Mouse (Mus musculus) embryo, embryonic 10 days (tissue): ENCODE results near the gene Phb2.

Source experiments
- DNase-seq: peaks from one replicate; pipeline ENCODE4 v3.0.0-alpha.2; 2015; ENCODE audit warnings: low spot score

Gene Phb2

DNA sequence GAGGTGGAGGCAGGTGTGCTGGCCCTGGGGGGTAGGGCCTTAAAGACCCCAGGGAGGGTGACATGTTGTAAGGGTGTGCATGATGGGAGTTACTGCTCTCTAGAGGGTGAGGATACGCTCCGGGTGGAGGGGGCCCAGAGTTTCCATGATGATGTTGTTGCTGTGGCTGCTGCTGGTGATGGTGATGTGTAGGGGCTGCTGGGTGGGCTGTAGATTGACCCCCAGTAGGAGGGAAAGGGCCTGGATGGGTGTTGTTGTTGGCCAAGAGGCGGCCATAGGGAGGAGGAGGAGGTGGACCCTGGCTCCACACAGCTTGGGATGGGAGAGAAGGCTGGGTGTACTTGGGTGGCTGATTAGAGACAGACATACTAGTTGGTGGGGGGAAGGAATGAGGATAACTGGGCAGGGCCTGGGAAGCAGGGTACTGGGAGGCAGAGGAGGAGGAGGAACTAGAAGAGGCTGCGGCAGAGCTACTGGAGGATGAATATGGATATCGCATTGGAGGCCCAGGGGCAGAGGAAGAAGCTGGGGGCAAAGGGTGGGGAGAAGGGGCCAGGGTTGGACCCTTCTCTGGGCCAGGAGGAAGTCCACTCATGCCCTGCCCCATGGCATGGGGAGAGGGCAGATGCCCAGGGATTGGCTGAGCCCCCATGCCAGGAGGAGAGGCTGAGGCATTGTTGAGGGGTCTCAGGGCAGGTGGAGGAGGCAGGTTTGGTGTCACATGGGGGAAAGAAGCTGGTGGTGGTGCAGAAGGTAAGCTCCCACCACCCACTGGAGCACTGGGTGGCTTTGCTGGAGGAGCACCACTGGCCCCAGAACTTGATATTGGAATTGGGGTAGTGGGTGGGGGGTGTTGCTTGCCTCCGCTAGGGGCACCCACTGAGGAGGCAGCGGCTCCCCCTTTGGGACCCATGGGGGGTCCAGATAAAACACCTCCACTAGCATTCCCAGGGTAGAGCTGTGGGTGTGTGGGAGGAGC is 34.8 kb downstream of the Phb2 start:
- no peak for DNase-seq

DNA sequence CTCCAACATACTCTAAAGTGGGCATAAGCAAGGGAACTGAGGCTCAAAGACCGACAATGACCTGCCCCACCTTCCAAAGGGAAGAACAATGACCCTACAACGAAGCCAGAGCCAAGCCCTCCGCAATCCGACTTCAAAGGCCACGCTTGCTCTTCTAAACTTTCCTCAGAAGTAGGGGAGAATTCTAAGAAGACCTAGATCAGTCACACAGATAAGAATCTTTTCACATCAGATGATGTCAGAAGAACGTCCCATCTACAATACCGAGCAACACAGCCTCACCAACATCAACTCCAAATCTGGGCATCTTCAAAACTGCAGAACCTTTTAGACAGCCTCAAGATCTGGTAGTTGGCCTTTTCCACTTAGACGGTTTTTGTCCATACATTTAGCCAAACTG is 38.3 kb downstream of the Phb2 start:
- no peak for DNase-seq

GRCm38 (mm10) chr6:124753861-124754260 is 41.7 kb downstream of the Phb2 start:
- DNase-seq = no peak

DNA sequence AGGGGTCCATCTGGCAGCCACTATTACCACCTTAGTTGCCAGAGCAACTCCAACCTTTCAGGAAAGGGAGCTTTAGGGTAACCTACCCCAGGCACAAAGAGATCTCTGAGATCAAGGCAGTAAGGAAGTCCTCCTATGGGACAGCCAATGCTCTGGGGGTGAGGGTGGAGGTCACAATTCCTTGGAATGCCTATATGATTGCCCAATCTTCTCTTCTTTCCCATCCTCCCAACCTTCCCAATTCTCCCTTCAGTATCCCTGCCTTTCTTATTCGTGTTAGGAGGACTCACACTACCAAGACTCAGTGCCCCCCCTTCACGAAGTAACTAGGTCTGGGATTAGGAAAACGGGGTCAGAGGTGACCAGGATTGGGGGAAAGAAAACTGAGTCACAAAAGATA is 43.2 kb downstream of the Phb2 start:
- DNase-seq = no peak

- DNase-seq = peak; percentile 75
These were observed 43.9 kb downstream of the Phb2 start, which contains the start of the genes Gm45234 and Atn1 for GRCm38 (mm10) chr6:124755831-124756595. TSS of gene Gm45234 (minus strand) at chr6:124756021. TSS of gene Atn1 (minus strand) at chr6:124756524.

GRCm38 (mm10) chr6:124756652-124757350 is 44.7 kb downstream of the Phb2 start:
- peak; percentile 84 for DNase-seq

GRCm38 (mm10) chr6:124757351-124757880 is 45.3 kb downstream of the Phb2 start:
- DNase-seq = no peak

GRCm38 (mm10) chr6:124757909-124758848 is 46.0 kb downstream of the Phb2 start:
- peak; percentile 59 for DNase-seq

DNA sequence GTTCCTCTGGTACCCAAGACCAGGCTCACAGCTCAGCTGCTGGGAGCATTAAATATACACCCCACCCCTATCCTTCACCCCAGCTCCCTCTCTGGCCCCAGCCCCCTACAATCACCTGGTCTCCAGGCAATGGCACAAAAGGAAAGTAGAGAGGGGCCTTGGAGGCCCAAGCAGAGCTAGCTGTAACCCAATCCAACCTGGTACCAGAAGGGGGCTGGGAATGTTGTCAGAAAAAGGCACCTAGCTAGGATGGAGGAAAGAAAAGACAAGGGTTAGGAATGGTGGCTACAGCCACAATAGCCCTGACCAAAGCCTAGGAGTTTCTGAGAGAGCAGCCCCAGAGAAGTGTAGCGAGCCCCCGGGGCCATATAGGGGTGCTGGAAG is 46.7 kb downstream of the Phb2 start:
- DNase-seq = no peak

DNA sequence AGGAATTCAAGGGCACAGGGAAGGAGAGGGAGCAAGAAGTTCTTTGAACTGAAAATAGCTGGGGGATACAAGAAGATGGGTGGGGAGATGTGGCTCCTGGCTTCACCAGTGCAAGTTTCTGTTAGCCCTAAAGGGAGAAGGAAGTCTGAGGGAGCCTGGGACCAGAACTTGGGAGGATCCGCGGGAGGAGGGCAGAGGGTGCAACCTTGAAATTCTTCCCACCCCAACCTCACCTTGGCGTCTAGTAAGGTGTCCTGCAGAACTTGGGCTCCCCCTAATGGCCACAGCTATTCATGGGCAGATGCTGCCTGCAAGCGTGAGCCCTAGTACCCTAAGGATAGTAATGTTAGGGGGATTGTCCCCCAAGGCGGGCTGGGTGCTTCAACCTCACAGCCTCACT is 47.1 kb downstream of the Phb2 start:
- peak; percentile 89 for DNase-seq

DNA sequence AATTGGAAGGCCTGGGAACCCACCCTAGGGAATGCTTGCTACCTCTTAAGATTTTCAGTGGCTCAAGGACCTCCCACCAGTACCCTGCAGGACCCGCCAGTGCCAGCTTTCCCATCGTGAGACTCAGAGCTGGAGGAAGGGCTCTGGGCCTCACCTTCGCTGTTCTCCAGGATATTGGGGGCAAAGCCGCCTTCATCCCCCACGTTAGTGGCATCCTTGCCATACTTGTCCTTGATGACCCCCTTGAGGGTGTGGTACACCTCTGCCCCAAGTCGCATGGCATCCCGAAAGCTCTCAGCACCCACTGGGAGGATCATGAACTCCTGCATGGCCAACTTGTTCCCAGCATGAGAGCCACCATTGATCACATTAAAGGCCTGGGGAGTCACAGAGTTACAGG is 53.8 kb downstream of the Phb2 start:
- DNase-seq = no peak
